In the genomic region with DNA sequence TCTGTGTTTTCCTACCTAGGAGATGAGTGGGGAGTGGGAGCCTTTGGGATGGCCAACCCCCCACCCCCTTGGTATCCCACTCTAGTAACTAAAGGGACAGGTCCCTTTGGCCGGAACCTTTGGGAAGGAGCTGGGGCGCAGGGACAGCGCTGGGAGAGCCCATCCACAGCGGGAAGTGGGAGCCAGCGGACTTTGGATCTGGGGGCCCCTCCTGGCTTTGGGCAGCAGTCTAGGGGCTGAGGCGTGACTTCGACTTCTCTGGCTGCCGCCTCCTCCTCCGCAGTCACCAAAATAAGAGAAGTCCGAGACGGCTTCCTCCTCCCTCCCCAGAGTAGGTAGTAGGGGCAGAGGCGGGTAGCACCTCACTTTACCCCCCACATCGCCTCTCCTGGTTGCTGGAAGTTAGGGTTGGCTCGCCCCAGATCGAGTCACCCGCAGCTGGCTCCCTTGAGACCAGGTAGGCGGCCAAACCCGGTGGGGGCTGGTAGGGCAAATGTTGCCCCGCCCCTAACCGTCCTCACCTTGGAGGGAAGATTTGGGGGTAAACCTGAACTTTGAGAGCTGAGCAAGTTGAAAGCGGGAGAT, we compare ENCODE assay signal across 8 mouse cellular contexts. TPM values are rescaled to one million over a fixed set of nuclear protein-coding genes. Genes with fewer than 3 reads are reported as not detected.
DNase-seq lines count a peak whose midpoint lies in the region; ATAC-seq and TF ChIP-seq lines count a peak whose summit lies in the region.

Gene Fgr, plus strand, starts transcription at position 282 of the 585 bp plus-strand sequence.

- H3K4me1 ChIP-seq in kidney, embryonic 14.5 days (ENCODE audit: control insufficient read depth, insufficient read depth, low read length) = peaks cover 19% of the 10 kb centered on the region
- H3K4me1 ChIP-seq in thymus, adult 2 months (replicated peaks; ENCODE audit: control insufficient read depth, insufficient read depth, low read length) = peaks cover 77% of the 10 kb centered on the region

- no peak within 1 kb of the TSS for H3K27ac ChIP-seq in kidney, embryonic 14.5 days (ENCODE audit: low read depth, low read length)
- peak within 1 kb of the TSS; percentile 90 for H3K27ac ChIP-seq in thymus, adult 2 months (ENCODE audit: control insufficient read depth, insufficient read depth, low read length)

- peak within 1 kb of the TSS; percentile 36 for H3K4me2 ChIP-seq in kidney, embryonic 14.5 days (replicated peaks; ENCODE audit: low read depth, low read length)

- H3K9me3 ChIP-seq in kidney, embryonic 14.5 days (ENCODE audit: control insufficient read depth, low read length) = no peaks in the 10 kb centered on the region

- no peak for TF ChIP-seq CTCF in thymus, adult 2 months (IDR thresholded peaks at IDR 0.05; ENCODE audit: borderline replicate concordance, control insufficient read depth, extremely low read depth, insufficient read depth, low read length, poor library complexity)

- TF ChIP-seq POLR2A in thymus, adult 2 months (IDR thresholded peaks at IDR 0.05; ENCODE audit: control insufficient read depth, extremely low read depth, insufficient read depth, low read length, poor library complexity) = peak; percentile 29; the same call in 1 of the 2 replicates

- 8% methylated on average over 20 of the region's 21 CpGs for WGBS in kidney, embryonic 14.5 days
- 7% methylated on average over 21 of the region's 21 CpGs for WGBS in thymus, adult 2 months

- no peak for ATAC-seq in CD4-positive, CD25-positive, alpha-beta regulatory T cell, adult 4 months
- no peak for ATAC-seq in erythroblast, adult 5-6 weeks (replicated peaks; ENCODE audit: low FRiP score, poor library complexity, severe bottlenecking)
- no peak for ATAC-seq in kidney, embryonic 14.5 days (ENCODE audit: low FRiP score, low TSS enrichment)
- 0 out of 2 replicates have a peak, but pooled peaks have one; percentile 20 for ATAC-seq in megakaryocyte-erythroid progenitor cell, adult 5-6 weeks (replicated peaks; ENCODE audit: low FRiP score, low TSS enrichment, poor library complexity, severe bottlenecking)

- peak; percentile 43 for DNase-seq in CD4-positive, CD25-positive, alpha-beta regulatory T cell, adult 2 months (ENCODE audit: low read depth, low spot score)
- DNase-seq in thymus, adult 2 months = peak; percentile 80
- DNase-seq in frontal cortex, postnatal 25 days (ENCODE audit: low spot score in 2 of 2) = no peak
- no peak for DNase-seq in frontal cortex, postnatal 14 days (ENCODE audit: low spot score in 2 of 2)

- peak within 1 kb of the TSS; percentile 28; the same call in 1 of the 2 replicates for H3K9ac ChIP-seq in kidney, embryonic 14.5 days (ENCODE audit: low read depth, low read length)

- peak within 1 kb of the TSS; percentile 21 for H3K4me3 ChIP-seq in kidney, embryonic 14.5 days (ENCODE audit: low read length)
- peak within 1 kb of the TSS; percentile 32 for H3K4me3 ChIP-seq in thymus, adult 2 months (ENCODE audit: control insufficient read depth, insufficient read depth, low read length)

- no peaks in the 10 kb centered on the region for H3K36me3 ChIP-seq in kidney, embryonic 14.5 days (ENCODE audit: control insufficient read depth, insufficient read depth, low read length)
- H3K36me3 ChIP-seq in thymus, adult 2 months (ENCODE audit: control insufficient read depth, insufficient read depth, low read length) = no peaks in the 10 kb centered on the region

- peaks cover 22% of the 10 kb centered on the region for H3K27me3 ChIP-seq in kidney, embryonic 14.5 days (ENCODE audit: control insufficient read depth, insufficient read depth, low read length)
- no peaks in the 10 kb centered on the region for H3K27me3 ChIP-seq in thymus, adult 2 months (ENCODE audit: control insufficient read depth, insufficient read depth, low read length)

RNA-seq across cellular contexts. Expression of gene Fgr, which starts in this region (rescaled TPM):
- 1 to 10 TPM; 3.7 to 8.2 TPM for polyA plus RNA-seq in CD4-positive, CD25-positive, alpha-beta regulatory T cell, adult 4 months (2017; shearing (Covaris generic))
- total RNA-seq in erythroblast, adult 5-6 weeks (2015; ENCODE audit: low replicate concordance) = 12.1 and 21.5 TPM in 2 replicates
- total RNA-seq in erythroblast, adult 5-6 weeks (2017; ENCODE audit: low replicate concordance) = 13.4 and 18.7 TPM in 2 replicates
- 0.23 and 0.45 TPM in 2 replicates for polyA plus RNA-seq in kidney, embryonic 14.5 days (2014; fragmentation: Nextera tagmentation; extraction: Ambion mirVana)
- 2.8 TPM in 1 of 2 replicates, not detected in the other for total RNA-seq in megakaryocyte-erythroid progenitor cell, adult 5-6 weeks (2014; fragmentation: Nextera tagmentation)
- total RNA-seq in megakaryocyte-erythroid progenitor cell, adult 5-6 weeks (2017) = 0.30 and 0.33 TPM in 2 replicates
- 15.3 and 15.8 TPM in 2 replicates for polyA plus RNA-seq in thymus, adult 2 months (2012; rRNA removed)

Comparison
In these comparisons a context has a peak if more than half of its experiments do, and no peak if none do; other contexts are left out.
1. DNase-seq: peak in CD4-positive, CD25-positive, alpha-beta regulatory T cell, adult 2 months (single experiment) and thymus, adult 2 months (single experiment); none in frontal cortex, postnatal 25 days (0 of 2) and frontal cortex, postnatal 14 days (0 of 2).